Mouse (Mus musculus) intestine, postnatal 0 days (tissue): Measurements from ENCODE around the gene Rtl1. TPM values are rescaled to one million over a fixed set of nuclear protein-coding genes. Genes with fewer than 3 reads are reported as not detected.

ENCODE experiments used
- ATAC-seq: fragments of 200-750 bp; cut with Nextera tagmentation; 2 replicates; pipeline ENCODE4 v1.8.0; 2017; ENCODE audit warnings: mild to moderate bottlenecking, moderate TSS enrichment, moderate library complexity
- H3K27ac ChIP-seq: fragments of 300-500 bp; sonication (generic); 2 replicates; pipeline ENCODE4 v1.5.1; 2014; ENCODE audit warnings: mild to moderate bottlenecking, low read depth, low read length, moderate library complexity
- H3K27me3 ChIP-seq: fragments of 300-500 bp; sonication (generic); replicated peaks from 2 replicates; pipeline ENCODE4 v1.6.1; 2014; ENCODE audit warnings: low read length, mixed read lengths; ENCODE audit not compliant: control insufficient read depth, insufficient read depth
- H3K36me3 ChIP-seq: fragments of 300-500 bp; sonication (generic); 2 replicates; pipeline ENCODE4 v1.6.1; 2014; ENCODE audit warnings: mild to moderate bottlenecking, moderate library complexity; ENCODE audit not compliant: control insufficient read depth, insufficient read depth
- H3K4me1 ChIP-seq: fragments of 300-500 bp; sonication (generic); replicated peaks from 2 replicates; pipeline ENCODE4 v1.6.1; 2014; ENCODE audit warnings: antibody characterized with exemption, low read length, mixed read lengths; ENCODE audit not compliant: control insufficient read depth, insufficient read depth
- H3K4me2 ChIP-seq: fragments of 300-500 bp; sonication (generic); replicated peaks from 2 replicates; pipeline ENCODE4 v1.6.1; 2014; ENCODE audit warnings: low read depth, mild to moderate bottlenecking, moderate library complexity
- H3K4me3 ChIP-seq: fragments of 300-500 bp; sonication (generic); 2 replicates; pipeline ENCODE4 v1.5.1; 2014; ENCODE audit warnings: low read depth, low read length
- H3K9ac ChIP-seq: fragments of 300-500 bp; sonication (generic); 2 replicates; pipeline ENCODE4 v1.6.1; 2014; ENCODE audit warnings: mild to moderate bottlenecking, low read depth, low read length
- H3K9me3 ChIP-seq: fragments of 300-500 bp; sonication (generic); 2 replicates; pipeline ENCODE4 v1.6.1; 2016; ENCODE audit warnings: mixed run types; ENCODE audit not compliant: control insufficient read depth
- CTCF ChIP-seq: sonication (generic); IDR thresholded peaks from 2 replicates; pipeline ENCODE4 v1.5.1; 2016; ENCODE audit warnings: low read depth, mild to moderate bottlenecking, control low read depth, antibody characterized with exemption, moderate library complexity
- WGBS: fragments of 180-500 bp; shearing (Covaris S2); extraction: QIAGEN DNeasy Blood & Tissue Kit; methylation state at CpG from one replicate; pipeline ENCODE4 v1.1.7; 2014; 5-methylcytosine and 5-hydroxymethylcytosine counted together
- polyA plus RNA-seq: library from polyadenylated mRNA; unstranded; fragments of >200 nt; fragmentation: Nextera tagmentation; extraction: Ambion mirVana; gene quantifications from 2 replicates; pipeline ENCODE4 v1.2.1, GENCODE M21; 2015

The Rtl1 gene
- 0.08 and 0.17 TPM in 2 replicates for polyA plus RNA-seq

- no peak for ATAC-seq
- WGBS: 90% methylated on average over 7 of the region's 7 CpGs
- Histone ChIP-seq H3K4me1 (0 out of 2 replicates have a peak, but pooled peaks cover under 1% of the 10 kb centered on the region), H3K36me3 (no peaks in the 10 kb centered on the region), H3K27me3 (no peaks in the 10 kb centered on the region; the same call in 1 of the 2 replicates), H3K9ac (no peak within 1 kb of the TSS), H3K4me2 (no peak within 1 kb of the TSS), H3K27ac (no peak within 1 kb of the TSS), H3K9me3 (no peaks in the 10 kb centered on the region), H3K4me3 (no peak within 1 kb of the TSS)
- no peak for TF ChIP-seq CTCF
These were observed at the start of gene Rtl1 for GRCm38 (mm10) chr12:109600230-109600629. Gene Rtl1 (minus strand): TSS chr12:109600330.

GRCm38 (mm10) chr12:109640560-109641167, 40.5 kb upstream of the Rtl1 start:
- TF ChIP-seq CTCF: no peak
- Histone ChIP-seq H3K27me3 (no peaks in the 10 kb centered on the region), H3K4me3 (no peak overlapping the region), H3K4me2 (no peak overlapping the region), H3K36me3 (no peaks in the 10 kb centered on the region; the same call in 1 of the 2 replicates), H3K4me1 (no peaks in the 10 kb centered on the region), H3K9me3 (no peaks in the 10 kb centered on the region), H3K9ac (no peak overlapping the region), H3K27ac (no peak overlapping the region)
- 58% methylated on average over 3 of the region's 3 CpGs for WGBS
- no peak for ATAC-seq

GRCm38 (mm10) chr12:109632035-109632434, 31.9 kb upstream of the Rtl1 start:
- Histone ChIP-seq H3K9me3 (no peaks in the 10 kb centered on the region), H3K4me1 (no peaks in the 10 kb centered on the region), H3K4me2 (no peak overlapping the region), H3K9ac (no peak overlapping the region), H3K36me3 (no peaks in the 10 kb centered on the region; the same call in 1 of the 2 replicates), H3K27me3 (no peaks in the 10 kb centered on the region), H3K27ac (no peak overlapping the region), H3K4me3 (no peak overlapping the region)
- TF ChIP-seq CTCF: no peak
- no peak for ATAC-seq
- 69% methylated on average over 3 of the region's 3 CpGs for WGBS

- Histone ChIP-seq H3K9me3 (no peaks in the 10 kb centered on the region), H3K27me3 (no peaks in the 10 kb centered on the region), H3K4me3 (no peak overlapping the region), H3K27ac (no peak overlapping the region), H3K4me1 (no peaks in the 10 kb centered on the region), H3K9ac (no peak overlapping the region), H3K4me2 (no peak overlapping the region), H3K36me3 (no peaks in the 10 kb centered on the region)
- 84% methylated on average over 1 of the region's 1 CpGs for WGBS
- TF ChIP-seq CTCF: no peak
- ATAC-seq: no peak
These were observed 28.8 kb upstream of the Rtl1 start for GRCm38 (mm10) chr12:109628887-109629286.

GRCm38 (mm10) chr12:109626910-109627309, 26.8 kb upstream of the Rtl1 start:
- H3K36me3 ChIP-seq: no peaks in the 10 kb centered on the region
- no peaks in the 10 kb centered on the region for H3K4me1 ChIP-seq
- no peak for ATAC-seq
- H3K9ac ChIP-seq: no peak overlapping the region
- no peak overlapping the region for H3K27ac ChIP-seq
- H3K27me3 ChIP-seq: no peaks in the 10 kb centered on the region
- no peak overlapping the region for H3K4me2 ChIP-seq
- TF ChIP-seq CTCF: no peak
- H3K9me3 ChIP-seq: no peaks in the 10 kb centered on the region
- H3K4me3 ChIP-seq: no peak overlapping the region
- WGBS: 80% methylated on average over 5 of the region's 5 CpGs

GRCm38 (mm10) chr12:109620196-109620595, 20.1 kb upstream of the Rtl1 start:
- Histone ChIP-seq H3K4me1 (no peaks in the 10 kb centered on the region), H3K9ac (no peak overlapping the region), H3K36me3 (no peaks in the 10 kb centered on the region), H3K9me3 (no peaks in the 10 kb centered on the region), H3K27ac (no peak overlapping the region), H3K4me3 (no peak overlapping the region), H3K4me2 (no peak overlapping the region), H3K27me3 (no peaks in the 10 kb centered on the region)
- no peak for TF ChIP-seq CTCF
- 94% methylated on average over 3 of the region's 3 CpGs for WGBS
- no peak for ATAC-seq
